Mouse (Mus musculus) limb, embryonic 11.5 days (tissue): Measurements from ENCODE around the gene Msl1. TPM values are rescaled to one million over a fixed set of nuclear protein-coding genes. Genes with fewer than 3 reads are reported as not detected.

Source experiments
- ATAC-seq: fragments of 200-750 bp; cut with Nextera tagmentation; 2 replicates; pipeline ENCODE4 v1.8.0; 2017; ENCODE audit warnings: low read depth; ENCODE audit not compliant: insufficient number of reproducible peaks, low FRiP score, low TSS enrichment
- DNase-seq: peaks from one replicate; pipeline ENCODE4 v3.0.0-alpha.2; 2015; ENCODE audit warnings: low spot score
- H3K27ac ChIP-seq: fragments of 300-500 bp; sonication (generic); replicated peaks from 2 replicates; pipeline ENCODE4 v1.5.1; 2014; ENCODE audit warnings: low read depth, mild to moderate bottlenecking, low read length
- H3K27me3 ChIP-seq: fragments of 300-500 bp; sonication (generic); 2 replicates; pipeline ENCODE4 v1.6.1; 2014; ENCODE audit warnings: mild to moderate bottlenecking, low read length, mixed read lengths; ENCODE audit not compliant: control insufficient read depth, insufficient read depth
- H3K36me3 ChIP-seq: fragments of 300-500 bp; sonication (generic); 2 replicates; pipeline ENCODE4 v1.6.1; 2014; ENCODE audit warnings: mild to moderate bottlenecking, low read length, moderate library complexity, mixed read lengths; ENCODE audit not compliant: control insufficient read depth, insufficient read depth
- H3K4me1 ChIP-seq: fragments of 300-500 bp; sonication (generic); 2 replicates; pipeline ENCODE4 v1.6.1; 2014; ENCODE audit warnings: low read length, mixed read lengths; ENCODE audit not compliant: control insufficient read depth, insufficient read depth
- H3K4me2 ChIP-seq: fragments of 300-500 bp; sonication (generic); 2 replicates; pipeline ENCODE4 v1.6.1; 2014; ENCODE audit warnings: low read depth, mild to moderate bottlenecking, moderate library complexity; ENCODE audit not compliant: severe bottlenecking
- H3K4me3 ChIP-seq: fragments of 300-500 bp; sonication (generic); 2 replicates; pipeline ENCODE4 v1.5.1; 2014; ENCODE audit warnings: low read depth, low read length
- H3K9ac ChIP-seq: fragments of 300-500 bp; sonication (generic); 2 replicates; pipeline ENCODE4 v1.6.1; 2014; ENCODE audit warnings: mild to moderate bottlenecking, low read length
- H3K9me3 ChIP-seq: fragments of 300-500 bp; sonication (generic); 2 replicates; pipeline ENCODE4 v1.6.1; 2016; ENCODE audit warnings: low read length; ENCODE audit not compliant: control insufficient read depth
- WGBS: fragments of 180-500 bp; shearing (Covaris S2); extraction: QIAGEN DNeasy Blood & Tissue Kit; methylation state at CpG from one replicate; pipeline ENCODE4 v1.1.7; 2014; 5-methylcytosine and 5-hydroxymethylcytosine counted together
- polyA plus RNA-seq: library from polyadenylated mRNA; unstranded; fragments of >200 nt; fragmentation: Nextera tagmentation; extraction: Ambion mirVana; gene quantifications from 2 replicates; pipeline ENCODE4 v1.2.1, GENCODE M21; 2014

Msl1 gene
- polyA plus RNA-seq, 1 experiment from 2014 or later = 24.6 TPM

GRCm38 (mm10) chr11:98767276-98767675, 28.0 kb upstream of the Msl1 start:
- 11% methylated on average over 9 of the region's 9 CpGs for WGBS
- H3K27me3 ChIP-seq = no peaks in the 10 kb centered on the region
- no peak overlapping the region for H3K4me3 ChIP-seq
- no peaks in the 10 kb centered on the region for H3K9me3 ChIP-seq
- H3K27ac ChIP-seq = no peak overlapping the region
- no peak overlapping the region for H3K9ac ChIP-seq
- DNase-seq = no peak
- no peak overlapping the region for H3K4me2 ChIP-seq
- ATAC-seq = peak; percentile 13; the same call in 1 of the 2 replicates
- H3K4me1 ChIP-seq = peaks cover 21% of the 10 kb centered on the region
- peaks cover 13% of the 10 kb centered on the region for H3K36me3 ChIP-seq

- Histone ChIP-seq H3K9me3 (no peaks in the 10 kb centered on the region), H3K4me3 (no peak overlapping the region), H3K27me3 (no peaks in the 10 kb centered on the region), H3K27ac (no peak overlapping the region), H3K4me2 (no peak overlapping the region), H3K36me3 (peaks cover 13% of the 10 kb centered on the region), H3K4me1 (peaks cover 21% of the 10 kb centered on the region), H3K9ac (no peak overlapping the region)
- WGBS = 32% methylated on average over 4 of the region's 4 CpGs
- ATAC-seq (no peak), DNase-seq (no peak)
Observed at GRCm38 (mm10) chr11:98767713-98768112, 27.6 kb upstream of the Msl1 start.

GRCm38 (mm10) chr11:98768127-98769006, 26.9 kb upstream of the Msl1 start:
- H3K4me2 ChIP-seq = peak overlapping the region; percentile 30
- H3K27me3 ChIP-seq = no peaks in the 10 kb centered on the region
- H3K9me3 ChIP-seq = no peaks in the 10 kb centered on the region
- H3K4me1 ChIP-seq = peaks cover 23% of the 10 kb centered on the region
- WGBS = 31% methylated on average over 37 of the region's 39 CpGs
- peaks cover 13% of the 10 kb centered on the region for H3K36me3 ChIP-seq
- H3K4me3 ChIP-seq = no peak overlapping the region; the same call in 1 of the 2 replicates
- H3K27ac ChIP-seq = no peak overlapping the region
- DNase-seq (no peak), ATAC-seq (no peak)
- H3K9ac ChIP-seq = peak overlapping the region; percentile 9; the same call in 1 of the 2 replicates

GRCm38 (mm10) chr11:98769007-98769954, 26.0 kb upstream of the Msl1 start:
- H3K9ac ChIP-seq = no peak overlapping the region
- no peaks in the 10 kb centered on the region for H3K9me3 ChIP-seq
- ATAC-seq (no peak), DNase-seq (no peak)
- H3K4me3 ChIP-seq = no peak overlapping the region; the same call in 1 of the 2 replicates
- H3K27ac ChIP-seq = no peak overlapping the region
- H3K4me2 ChIP-seq = no peak overlapping the region
- peaks cover 26% of the 10 kb centered on the region for H3K4me1 ChIP-seq
- H3K36me3 ChIP-seq = peaks cover 12% of the 10 kb centered on the region
- H3K27me3 ChIP-seq = no peaks in the 10 kb centered on the region
- WGBS = 85% methylated on average over 25 of the region's 25 CpGs

GRCm38 (mm10) chr11:98770096-98770975, 25.0 kb upstream of the Msl1 start:
- 96% methylated on average over 26 of the region's 26 CpGs for WGBS
- Histone ChIP-seq H3K4me3 (no peak overlapping the region), H3K4me2 (no peak overlapping the region), H3K36me3 (peaks cover 6% of the 10 kb centered on the region), H3K27me3 (no peaks in the 10 kb centered on the region), H3K27ac (no peak overlapping the region), H3K4me1 (peaks cover 33% of the 10 kb centered on the region), H3K9me3 (no peaks in the 10 kb centered on the region), H3K9ac (no peak overlapping the region)
- DNase-seq = no peak
- ATAC-seq = no peak

GRCm38 (mm10) chr11:98771131-98771530, 24.2 kb upstream of the Msl1 start:
- WGBS = 93% methylated on average over 18 of the region's 18 CpGs
- H3K27me3 ChIP-seq = no peaks in the 10 kb centered on the region
- H3K9ac ChIP-seq = no peak overlapping the region
- no peaks in the 10 kb centered on the region for H3K9me3 ChIP-seq
- H3K27ac ChIP-seq = no peak overlapping the region
- H3K4me3 ChIP-seq = no peak overlapping the region
- ATAC-seq (no peak), DNase-seq (no peak)
- H3K4me2 ChIP-seq = no peak overlapping the region
- H3K36me3 ChIP-seq = peaks cover 5% of the 10 kb centered on the region
- peaks cover 37% of the 10 kb centered on the region for H3K4me1 ChIP-seq

- H3K9ac ChIP-seq = no peak overlapping the region
- H3K27me3 ChIP-seq = no peaks in the 10 kb centered on the region
- no peak overlapping the region for H3K4me2 ChIP-seq
- no peak overlapping the region for H3K4me3 ChIP-seq
- WGBS = 92% methylated on average over 11 of the region's 11 CpGs
- H3K27ac ChIP-seq = no peak overlapping the region
- peaks cover 5% of the 10 kb centered on the region for H3K36me3 ChIP-seq
- H3K9me3 ChIP-seq = no peaks in the 10 kb centered on the region
- DNase-seq = no peak
- no peak for ATAC-seq
- peaks cover 42% of the 10 kb centered on the region for H3K4me1 ChIP-seq
Observed at GRCm38 (mm10) chr11:98771844-98772525, 23.3 kb upstream of the Msl1 start.
